In the genomic region with DNA sequence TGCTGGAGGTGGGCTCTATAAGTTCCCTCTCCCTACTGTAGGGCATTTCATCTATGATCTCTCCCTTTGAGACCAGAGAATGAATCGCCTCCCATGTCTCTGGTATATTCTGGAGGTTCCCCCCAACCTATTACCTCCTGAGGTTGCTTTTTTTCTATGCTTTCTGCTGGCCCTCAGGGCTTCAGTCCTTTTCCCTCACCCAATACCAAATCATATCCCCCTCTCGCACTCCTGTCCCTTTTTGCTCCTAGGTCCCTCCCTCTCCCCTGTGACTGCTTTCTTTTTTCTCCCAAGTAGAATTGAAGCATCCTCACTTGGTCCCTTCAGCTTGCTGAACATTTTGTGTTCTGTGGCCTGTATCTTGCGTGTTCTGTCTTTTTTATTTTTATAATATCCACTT, we compare ENCODE assay signal across 31 mouse cellular contexts.
"Had no signal": no experiment of that assay in that cellular context is flagged by ENCODE, and none has a peak within 500 bp of the region (broad histone marks: within the 10 kb centered on the region; RNA-seq: fewer than 3 reads in every experiment).

No protein-coding gene starts in this region.

- H3K4me1 ChIP-seq: limb, embryonic 10.5 days; limb, embryonic 12.5 days; limb, embryonic 13.5 days; limb, embryonic 15.5 days; liver, embryonic 12.5 days; liver, embryonic 13.5 days; liver, embryonic 15.5 days; lung, embryonic 15.5 days; megakaryocyte, embryonic 14.5 days; midbrain, embryonic 10.5 days; midbrain, embryonic 12.5 days; midbrain, embryonic 13.5 days; midbrain, embryonic 15.5 days; neural tube, embryonic 12.5 days had no signal

- ATAC-seq: liver, embryonic 12.5 days; liver, postnatal 0 days; lung, postnatal 0 days; midbrain, embryonic 13.5 days; midbrain, embryonic 15.5 days; midbrain, embryonic 16.5 days had no signal

- H3K4me2 ChIP-seq: limb, embryonic 12.5 days; limb, embryonic 13.5 days; limb, embryonic 15.5 days; liver, embryonic 11.5 days; liver, embryonic 12.5 days; liver, embryonic 13.5 days; liver, embryonic 15.5 days; lung, embryonic 14.5 days; lung, embryonic 15.5 days; midbrain, embryonic 12.5 days; midbrain, embryonic 13.5 days; midbrain, embryonic 15.5 days; neural tube, embryonic 12.5 days had no signal

- H3K27ac ChIP-seq: left cerebral cortex, adult 2 months; limb, embryonic 10.5 days; limb, embryonic 12.5 days; limb, embryonic 13.5 days; limb, embryonic 15.5 days; liver, embryonic 12.5 days; liver, embryonic 13.5 days; liver, embryonic 14.5 days; liver, embryonic 15.5 days; lung, embryonic 15.5 days; macrophage; midbrain, embryonic 10.5 days; midbrain, embryonic 12.5 days; midbrain, embryonic 13.5 days; midbrain, embryonic 15.5 days; neural tube, embryonic 12.5 days had no signal

- DNase-seq: left cerebral cortex, postnatal 4 days; liver; liver, embryonic 13.5 days; liver, postnatal 0 days; lung, adult 18-20 months; lung, adult 2 months; lung, embryonic 14.5 days; lung, postnatal 10 days; lung, postnatal 14 days; lung, postnatal 36 days; lung, postnatal 4 days had no signal

- H3K4me3 ChIP-seq: left cerebral cortex, adult 2 months; limb, embryonic 10.5 days; limb, embryonic 12.5 days; limb, embryonic 13.5 days; limb, embryonic 15.5 days; liver, embryonic 12.5 days; liver, embryonic 13.5 days; liver, embryonic 15.5 days; lung, embryonic 15.5 days; megakaryocyte, embryonic 14.5 days; midbrain, embryonic 10.5 days; midbrain, embryonic 12.5 days; midbrain, embryonic 13.5 days; midbrain, embryonic 15.5 days; myocyte; neural tube, embryonic 12.5 days had no signal

- H3K36me3 ChIP-seq: limb, embryonic 10.5 days; limb, embryonic 12.5 days; limb, embryonic 13.5 days; limb, embryonic 15.5 days; liver, embryonic 12.5 days; liver, embryonic 13.5 days; liver, embryonic 15.5 days; lung, embryonic 15.5 days; midbrain, embryonic 10.5 days; midbrain, embryonic 12.5 days; midbrain, embryonic 13.5 days; midbrain, embryonic 15.5 days; neural tube, embryonic 12.5 days had no signal

- H3K9ac ChIP-seq: limb, embryonic 12.5 days; limb, embryonic 13.5 days; limb, embryonic 15.5 days; liver, embryonic 12.5 days; liver, embryonic 13.5 days; liver, embryonic 14.5 days; liver, embryonic 15.5 days; liver, postnatal 0 days; lung, embryonic 14.5 days; lung, embryonic 15.5 days; midbrain, embryonic 12.5 days; midbrain, embryonic 13.5 days; midbrain, embryonic 15.5 days; neural tube, embryonic 12.5 days had no signal

- H3K9me3 ChIP-seq: limb, embryonic 10.5 days; limb, embryonic 12.5 days; limb, embryonic 13.5 days; limb, embryonic 15.5 days; liver, embryonic 12.5 days; liver, embryonic 13.5 days; liver, embryonic 15.5 days; lung, embryonic 15.5 days; midbrain, embryonic 10.5 days; midbrain, embryonic 12.5 days; midbrain, embryonic 13.5 days; midbrain, embryonic 15.5 days; neural tube, embryonic 12.5 days had no signal

- H3K27me3 ChIP-seq: limb, embryonic 12.5 days; limb, embryonic 13.5 days; limb, embryonic 15.5 days; liver, embryonic 12.5 days; liver, embryonic 13.5 days; liver, embryonic 15.5 days; lung, embryonic 15.5 days; megakaryocyte, embryonic 14.5 days; midbrain, embryonic 12.5 days; midbrain, embryonic 13.5 days; midbrain, embryonic 15.5 days; neural tube, embryonic 12.5 days had no signal
